21 mouse cellular contexts compared by ENCODE assay signal in the genomic region with DNA sequence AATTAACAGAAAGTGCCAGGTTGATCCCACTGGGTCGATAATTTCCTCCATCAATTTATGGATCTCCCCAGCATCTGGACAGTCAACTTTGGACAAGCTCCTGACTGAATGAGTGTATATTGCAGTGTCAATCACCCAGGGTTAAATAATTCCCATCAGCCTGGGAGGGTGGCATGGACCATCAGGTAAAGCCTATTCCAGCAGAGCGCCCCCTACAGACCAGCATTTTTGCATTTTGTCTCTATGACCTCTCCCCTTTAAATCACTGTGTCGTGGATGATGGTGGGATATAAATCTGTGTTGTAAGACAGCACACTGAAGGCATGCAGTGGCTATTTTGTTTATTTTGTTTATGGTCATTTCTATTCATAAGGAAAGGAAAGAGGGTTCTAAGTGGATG. TPM values are rescaled to one million over a fixed set of nuclear protein-coding genes. Genes with fewer than 3 reads are reported as not detected.
DNase-seq lines count a peak whose midpoint lies in the region; TF ChIP-seq lines count a peak whose summit lies in the region.
"Had no signal": no experiment of that assay in that cellular context is flagged by ENCODE, and none has a peak within 500 bp of the region (broad histone marks: within the 10 kb centered on the region; RNA-seq: fewer than 3 reads in every experiment).

No protein-coding gene starts in this region.

- H3K27ac ChIP-seq in left cerebral cortex, adult 2 months: no peak overlapping the region
- H3K27ac ChIP-seq in ES-Bruce4 (ENCODE audit: insufficient read depth, low read length): no peak overlapping the region
- H3K27ac ChIP-seq: forebrain, embryonic 12.5 days; hindbrain, postnatal 0 days; liver, embryonic 13.5 days; midbrain, embryonic 12.5 days had no signal

- H3K36me3 ChIP-seq in ES-Bruce4 (ENCODE audit: control insufficient read depth, insufficient read depth, low read length, poor library complexity, severe bottlenecking): no peaks in the 10 kb centered on the region
- H3K36me3 ChIP-seq: forebrain, embryonic 12.5 days; liver, embryonic 13.5 days; midbrain, embryonic 12.5 days had no signal

- no peak overlapping the region for H3K4me3 ChIP-seq in left cerebral cortex, adult 2 months
- H3K4me3 ChIP-seq in ES-Bruce4 (ENCODE audit: low read depth, low read length): no peak overlapping the region
- H3K4me3 ChIP-seq: forebrain, embryonic 12.5 days; liver, embryonic 13.5 days; midbrain, embryonic 12.5 days; myocyte had no signal

- H3K9ac ChIP-seq in ES-Bruce4 (ENCODE audit: low read depth, poor library complexity, severe bottlenecking): no peak overlapping the region
- H3K9ac ChIP-seq: forebrain, embryonic 12.5 days; liver, embryonic 13.5 days; midbrain, embryonic 12.5 days had no signal

- TF ChIP-seq POLR2A in ES-Bruce4 (IDR thresholded peaks at IDR 0.05; ENCODE audit: insufficient read depth, low read length): no peak

- H3K27me3 ChIP-seq in ES-Bruce4 (ENCODE audit: control insufficient read depth, insufficient read depth, low read length, poor library complexity, severe bottlenecking): no peaks in the 10 kb centered on the region

- intact Hi-C loops in left cerebral cortex, adult 2 months (cut with DNase I): loop anchor here (10.0 kb wide), 1 partner anchor 763 kb away; no protein-coding TSS in a partner anchor
- intact Hi-C loops in left cerebral cortex, postnatal 14 days (cut with DNase I): no loop called here

- no peak for TF ChIP-seq EP300 in ES-Bruce4 (IDR thresholded peaks at IDR 0.05; ENCODE audit: insufficient read depth, low read depth, low read length)

- peak; percentile 39 for TF ChIP-seq CTCF in left cerebral cortex, adult 2 months (IDR thresholded peaks at IDR 0.05)
- TF ChIP-seq CTCF in ES-Bruce4 (IDR thresholded peaks at IDR 0.05; ENCODE audit: low read depth, low read length): peak; percentile 50

- peak; percentile 30 for DNase-seq in adrenal gland, postnatal 14 days
- DNase-seq in adrenal gland, postnatal 10 days: no peak
- no peak for DNase-seq in left cerebral cortex, adult 2 months (ENCODE audit: extremely low spot score in 1 of 2, low spot score in 2 of 2)
- DNase-seq in left cerebral cortex, postnatal 14 days (ENCODE audit: low spot score in 2 of 2): no peak
- peak; percentile 24 for DNase-seq in naive thymus-derived CD4-positive, alpha-beta T cell, adult 2 months (ENCODE audit: low read depth)
- DNase-seq in kidney, adult 18-20 months: no peak
- DNase-seq in embryo, embryonic 9.5 days (ENCODE audit: extremely low spot score): no peak
- DNase-seq: cerebellum, adult 18-20 months; heart, adult 11 months; kidney, postnatal 10 days; left cerebral cortex, postnatal 4 days; liver, embryonic 13.5 days; lung, postnatal 36 days; right cerebral cortex, adult 18-20 months; spleen, adult 18-20 months; thymus, postnatal 25 days had no signal

- no peaks in the 10 kb centered on the region for H3K4me1 ChIP-seq in ES-Bruce4 (ENCODE audit: control insufficient read depth, insufficient read depth, low read length)

- no peaks in the 10 kb centered on the region for H3K9me3 ChIP-seq in ES-Bruce4 (replicated peaks; ENCODE audit: control insufficient read depth, insufficient read depth, low read length, poor library complexity, severe bottlenecking)
- H3K9me3 ChIP-seq: forebrain, embryonic 12.5 days; liver, embryonic 13.5 days; midbrain, embryonic 12.5 days had no signal

RNA-seq across cellular contexts. Expression of gene Lsg1, which starts 4.6 kb away (rescaled TPM):
- 31.0 and 33.2 TPM in 2 replicates for total RNA-seq in adrenal gland, postnatal 14 days (2021)
- 10 to 100 TPM; 34.4 to 35.2 TPM for total RNA-seq in adrenal gland, postnatal 10 days (2021)
- total RNA-seq in left cerebral cortex, adult 2 months (2021): 10 to 100 TPM; 21.2 to 23.2 TPM
- 10 to 100 TPM; 14.7 to 19.0 TPM for total RNA-seq in left cerebral cortex, postnatal 14 days (2021)
- 70.9 and 73.3 TPM in 2 replicates for polyA plus RNA-seq in ES-Bruce4 (2011; ENCODE audit: insufficient read depth, insufficient read length, low read depth, missing spikeins)

RNA-seq across cellular contexts. Expression of gene Fam43a, which starts 7.5 kb away (rescaled TPM):
- total RNA-seq in adrenal gland, postnatal 14 days (2021): 33.6 and 48.4 TPM in 2 replicates
- total RNA-seq in adrenal gland, postnatal 10 days (2021): 10 to 100 TPM; 37.4 to 47.7 TPM
- 10 to 100 TPM; 17.3 to 18.1 TPM for total RNA-seq in left cerebral cortex, adult 2 months (2021)
- 10 to 100 TPM; 14.6 to 15.4 TPM for total RNA-seq in left cerebral cortex, postnatal 14 days (2021)
- 14.2 and 15.8 TPM in 2 replicates for polyA plus RNA-seq in ES-Bruce4 (2011; ENCODE audit: insufficient read depth, insufficient read length, low read depth, missing spikeins)

RNA-seq across cellular contexts. Expression of gene Tmem44, which starts 41.3 kb away (rescaled TPM):
- 6.0 and 9.1 TPM in 2 replicates for total RNA-seq in adrenal gland, postnatal 14 days (2021)
- total RNA-seq in adrenal gland, postnatal 10 days (2021): 1 to 10 TPM; 6.4 to 9.7 TPM
- 10 to 100 TPM; 69.9 to 74.0 TPM for total RNA-seq in left cerebral cortex, adult 2 months (2021)
- 10 to 100 TPM; 70.1 to 76.4 TPM for total RNA-seq in left cerebral cortex, postnatal 14 days (2021)
- polyA plus RNA-seq in ES-Bruce4 (2011; ENCODE audit: insufficient read depth, insufficient read length, low read depth, missing spikeins): 4.2 and 5.4 TPM in 2 replicates

Comparison
In these comparisons a context has a peak if more than half of its experiments do, and no peak if none do; other contexts are left out.
1. DNase-seq: peak in adrenal gland, postnatal 14 days (single experiment) and naive thymus-derived CD4-positive, alpha-beta T cell, adult 2 months (single experiment); none in adrenal gland, postnatal 10 days (single experiment), left cerebral cortex, adult 2 months (0 of 2), left cerebral cortex, postnatal 14 days (0 of 2), kidney, adult 18-20 months (single experiment) and embryo, embryonic 9.5 days (single experiment).